Mouse (Mus musculus) midbrain, embryonic 13.5 days (tissue): ENCODE measurements around the gene Stox2. TPM values are rescaled to one million over a fixed set of nuclear protein-coding genes. Genes with fewer than 3 reads are reported as not detected.

Experiments used
- ATAC-seq: fragments of 200-750 bp; cut with Nextera tagmentation; 2 replicates; pipeline ENCODE4 v1.8.0; 2017; ENCODE audit warnings: mild to moderate bottlenecking, moderate TSS enrichment, moderate library complexity
- H3K27ac ChIP-seq: fragments of 300-500 bp; sonication (generic); 2 replicates; pipeline ENCODE4 v1.5.1; 2015; ENCODE audit warnings: inconsistent platforms, mild to moderate bottlenecking, moderate library complexity
- H3K27me3 ChIP-seq: fragments of 300-500 bp; sonication (generic); 2 replicates; pipeline ENCODE4 v1.6.1; 2015; ENCODE audit warnings: mild to moderate bottlenecking, inconsistent platforms
- H3K36me3 ChIP-seq: fragments of 300-500 bp; sonication (generic); 2 replicates; pipeline ENCODE4 v1.6.1; 2015; ENCODE audit warnings: mild to moderate bottlenecking, inconsistent platforms
- H3K4me1 ChIP-seq: fragments of 300-500 bp; sonication (generic); replicated peaks from 2 replicates; pipeline ENCODE4 v1.6.1; 2015; ENCODE audit warnings: inconsistent platforms
- H3K4me2 ChIP-seq: fragments of 300-500 bp; sonication (generic); replicated peaks from 2 replicates; pipeline ENCODE4 v1.6.1; 2015; ENCODE audit warnings: moderate library complexity, mild to moderate bottlenecking, inconsistent platforms
- H3K4me3 ChIP-seq: fragments of 300-500 bp; sonication (generic); replicated peaks from 2 replicates; pipeline ENCODE4 v1.5.1; 2015; ENCODE audit warnings: mild to moderate bottlenecking, inconsistent platforms
- H3K9ac ChIP-seq: fragments of 300-500 bp; sonication (generic); replicated peaks from 2 replicates; pipeline ENCODE4 v1.6.1; 2015; ENCODE audit warnings: mild to moderate bottlenecking, inconsistent platforms
- H3K9me3 ChIP-seq: fragments of 300-500 bp; sonication (generic); 2 replicates; pipeline ENCODE4 v1.6.1; 2016; ENCODE audit warnings: mild to moderate bottlenecking, inconsistent platforms
- WGBS: fragments of 180-500 bp; shearing (Covaris S2); methylation state at CpG from one replicate; pipeline ENCODE4 v1.1.7; 2015; 5-methylcytosine and 5-hydroxymethylcytosine counted together
- polyA plus RNA-seq: library from polyadenylated mRNA; unstranded; fragments of >200 nt; fragmentation: Nextera tagmentation; extraction: Ambion mirVana; gene quantifications from 2 replicates; pipeline ENCODE4 v1.2.1, GENCODE M21; 2015

Gene Stox2
- polyA plus RNA-seq, 1 experiment from 2014 or later, result 46.1 TPM

DNA sequence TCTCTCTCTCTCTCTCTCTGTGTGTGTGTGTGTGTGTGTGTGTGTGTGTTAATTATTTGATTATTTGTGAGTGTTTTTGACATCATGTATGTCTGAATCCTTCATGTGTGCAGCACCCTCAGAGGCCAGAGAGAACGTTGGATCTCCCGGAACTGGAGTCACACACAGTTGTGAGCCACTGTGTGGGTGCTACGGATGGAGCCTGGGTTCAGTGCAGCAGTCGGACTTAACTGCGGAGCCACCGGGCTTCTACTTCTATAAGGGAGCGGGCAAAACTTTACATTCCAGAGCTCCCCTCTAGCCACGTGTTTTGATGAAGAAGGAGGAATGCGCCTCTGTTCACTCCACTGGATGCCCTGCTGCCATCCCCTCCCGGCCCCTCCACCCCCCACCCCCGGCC lies 311.4 kb downstream of the Stox2 start:
- WGBS, result 55% methylated on average over 11 of the region's 11 CpGs
- Histone ChIP-seq H3K9me3 (no peaks in the 10 kb centered on the region), H3K27me3 (no peaks in the 10 kb centered on the region), H3K4me2 (no peak overlapping the region), H3K9ac (no peak overlapping the region), H3K4me3 (no peak overlapping the region), H3K36me3 (no peaks in the 10 kb centered on the region), H3K27ac (no peak overlapping the region), H3K4me1 (0 out of 2 replicates have a peak, but pooled peaks cover 6% of the 10 kb centered on the region)
- no peak for ATAC-seq

DNA sequence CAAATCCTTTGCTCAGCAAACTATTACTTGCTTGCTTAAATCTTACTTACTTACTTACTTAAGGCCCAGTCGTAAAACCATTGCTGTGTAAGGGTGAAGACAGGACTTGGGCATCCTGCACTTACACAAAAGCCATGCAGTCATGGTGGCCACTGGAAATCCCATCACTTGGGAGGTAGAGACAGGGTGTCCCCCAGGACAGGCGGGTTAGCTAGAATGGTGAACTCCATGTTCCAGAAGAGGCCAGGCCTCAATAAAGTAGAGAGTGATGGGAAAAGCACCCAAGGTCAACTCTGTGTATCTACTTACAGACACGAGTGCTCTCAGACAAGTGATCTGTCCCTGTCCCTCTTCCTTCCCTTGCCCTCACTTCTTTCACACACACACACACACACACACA lies 312.8 kb downstream of the Stox2 start:
- no peak overlapping the region for H3K27ac ChIP-seq
- WGBS, result 89% methylated on average over 3 of the region's 3 CpGs
- no peak overlapping the region for H3K4me3 ChIP-seq
- H3K4me1 ChIP-seq, result 0 out of 2 replicates have a peak, but pooled peaks cover 6% of the 10 kb centered on the region
- H3K27me3 ChIP-seq, result no peaks in the 10 kb centered on the region
- no peak for ATAC-seq
- no peaks in the 10 kb centered on the region for H3K9me3 ChIP-seq
- H3K4me2 ChIP-seq, result no peak overlapping the region
- no peaks in the 10 kb centered on the region for H3K36me3 ChIP-seq
- H3K9ac ChIP-seq, result no peak overlapping the region

Other genes with a start within 250 kb of the Stox2 start
- 41.7 and 42.4 TPM in 2 replicates for gene Trappc11, start 87.1 kb upstream of the Stox2 start, polyA plus RNA-seq
- gene Rwdd4a, start 87.3 kb upstream of the Stox2 start, polyA plus RNA-seq, result 37.1 and 39.7 TPM in 2 replicates
- 6.5 and 8.9 TPM in 2 replicates for gene Ing2, start 229.2 kb upstream of the Stox2 start, polyA plus RNA-seq